23 mouse cellular contexts compared by ENCODE assay signal in the genomic region with DNA sequence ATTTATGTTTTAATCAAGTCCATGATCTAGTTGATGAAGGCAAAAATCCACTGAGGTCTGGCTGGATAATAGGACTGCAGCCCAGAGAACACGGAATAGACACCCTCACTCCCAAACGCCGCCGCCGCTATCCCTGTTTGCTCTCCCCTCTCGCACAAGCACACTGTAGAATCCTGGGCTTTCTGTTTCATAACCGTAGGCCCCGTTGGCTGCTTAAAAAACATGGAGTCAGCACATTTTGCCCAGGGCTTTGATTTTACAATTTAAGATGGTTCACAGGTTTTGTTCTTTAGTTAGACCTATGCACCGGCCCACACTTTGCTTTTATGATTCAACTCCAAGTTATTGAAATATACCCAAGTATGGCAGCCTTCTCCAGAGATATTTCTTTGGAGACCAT.
A peak's percentile ranks its signal among the peaks of the same experiment; 100 is the strongest.
DNase-seq lines count a peak whose midpoint lies in the region; ATAC-seq lines count a peak whose summit lies in the region.
"Had no signal": no experiment of that assay in that cellular context is flagged by ENCODE, and none has a peak within 500 bp of the region (broad histone marks: within the 10 kb centered on the region; RNA-seq: fewer than 3 reads in every experiment).

No protein-coding gene starts in this region.

- no peak for ATAC-seq in midbrain, embryonic 15.5 days (replicated peaks)
- ATAC-seq in neural tube, embryonic 13.5 days (ENCODE audit: low read depth) = no peak
- no peak for ATAC-seq in kidney, embryonic 14.5 days (ENCODE audit: low FRiP score, low TSS enrichment)
- ATAC-seq: forebrain, embryonic 16.5 days; inflammation-experienced regulatory T-cells, adult 6 months; intestine, postnatal 0 days had no signal

- H3K36me3 ChIP-seq in midbrain, embryonic 10.5 days = no peaks in the 10 kb centered on the region
- no peaks in the 10 kb centered on the region for H3K36me3 ChIP-seq in midbrain, embryonic 15.5 days (replicated peaks)
- no peaks in the 10 kb centered on the region for H3K36me3 ChIP-seq in neural tube, embryonic 13.5 days
- no peaks in the 10 kb centered on the region for H3K36me3 ChIP-seq in kidney, embryonic 14.5 days (ENCODE audit: control insufficient read depth, insufficient read depth, low read length)
- H3K36me3 ChIP-seq: embryonic facial prominence, embryonic 13.5 days; G1E; heart, embryonic 15.5 days; hindbrain, embryonic 13.5 days had no signal

- no peak overlapping the region for H3K4me3 ChIP-seq in midbrain, embryonic 10.5 days
- H3K4me3 ChIP-seq in midbrain, embryonic 15.5 days = no peak overlapping the region
- no peak overlapping the region for H3K4me3 ChIP-seq in neural tube, embryonic 13.5 days
- no peak overlapping the region for H3K4me3 ChIP-seq in kidney, embryonic 14.5 days (ENCODE audit: low read length)
- H3K4me3 ChIP-seq: embryonic facial prominence, embryonic 13.5 days; heart, adult 2 months; heart, embryonic 15.5 days; hindbrain, embryonic 13.5 days had no signal

- peaks cover 15% of the 10 kb centered on the region for H3K27me3 ChIP-seq in midbrain, embryonic 10.5 days (ENCODE audit: low read depth, poor library complexity, severe bottlenecking)
- H3K27me3 ChIP-seq in midbrain, embryonic 15.5 days (replicated peaks) = no peaks in the 10 kb centered on the region
- no peaks in the 10 kb centered on the region for H3K27me3 ChIP-seq in neural tube, embryonic 13.5 days
- no peaks in the 10 kb centered on the region for H3K27me3 ChIP-seq in kidney, embryonic 14.5 days (ENCODE audit: control insufficient read depth, insufficient read depth, low read length)
- H3K27me3 ChIP-seq: embryonic facial prominence, embryonic 13.5 days; heart, embryonic 15.5 days; hindbrain, embryonic 13.5 days had no signal

- no peak overlapping the region for H3K9ac ChIP-seq in midbrain, embryonic 15.5 days
- H3K9ac ChIP-seq in neural tube, embryonic 13.5 days = no peak overlapping the region
- H3K9ac ChIP-seq in kidney, embryonic 14.5 days (ENCODE audit: low read depth, low read length) = no peak overlapping the region
- H3K9ac ChIP-seq: embryonic facial prominence, embryonic 13.5 days; heart, embryonic 15.5 days; hindbrain, embryonic 13.5 days had no signal

- H3K4me2 ChIP-seq in midbrain, embryonic 15.5 days = no peak overlapping the region
- no peak overlapping the region for H3K4me2 ChIP-seq in neural tube, embryonic 13.5 days
- H3K4me2 ChIP-seq in kidney, embryonic 14.5 days (replicated peaks; ENCODE audit: low read depth, low read length) = no peak overlapping the region
- H3K4me2 ChIP-seq: embryonic facial prominence, embryonic 13.5 days; heart, embryonic 11.5 days; heart, embryonic 15.5 days; hindbrain, embryonic 13.5 days had no signal

- H3K4me1 ChIP-seq in midbrain, embryonic 10.5 days = peaks cover 64% of the 10 kb centered on the region
- peaks cover 34% of the 10 kb centered on the region for H3K4me1 ChIP-seq in midbrain, embryonic 15.5 days
- H3K4me1 ChIP-seq in neural tube, embryonic 13.5 days (replicated peaks) = peaks cover 43% of the 10 kb centered on the region
- no peaks in the 10 kb centered on the region for H3K4me1 ChIP-seq in kidney, embryonic 14.5 days (ENCODE audit: control insufficient read depth, insufficient read depth, low read length)

- peak; percentile 56 for DNase-seq in heart, adult 11 months
- DNase-seq in heart, postnatal 4 days = no peak
- DNase-seq in midbrain, embryonic 10.5 days (ENCODE audit: low spot score) = no peak
- no peak for DNase-seq in neural tube, embryonic 10.5 days (ENCODE audit: extremely low spot score, low spot score)
- DNase-seq: adrenal gland, adult 8-10 months; adrenal gland, postnatal 36 days; cerebellum, adult 11 months; cerebellum, adult 8-10 months; cerebellum, postnatal 14 days; gastrocnemius, postnatal 10 days; heart, adult 2 months; heart, postnatal 14 days had no signal

- 79% methylated on average over 9 of the region's 9 CpGs for WGBS in midbrain, embryonic 10.5 days
- WGBS in midbrain, embryonic 15.5 days = 57% methylated on average over 9 of the region's 9 CpGs
- 47% methylated on average over 9 of the region's 9 CpGs for WGBS in neural tube, embryonic 13.5 days
- 92% methylated on average over 9 of the region's 9 CpGs for WGBS in kidney, embryonic 14.5 days

- H3K9me3 ChIP-seq in midbrain, embryonic 10.5 days (replicated peaks) = no peaks in the 10 kb centered on the region
- H3K9me3 ChIP-seq in midbrain, embryonic 15.5 days = no peaks in the 10 kb centered on the region
- H3K9me3 ChIP-seq in neural tube, embryonic 13.5 days = no peaks in the 10 kb centered on the region
- no peaks in the 10 kb centered on the region for H3K9me3 ChIP-seq in kidney, embryonic 14.5 days (ENCODE audit: control insufficient read depth, low read length)
- H3K9me3 ChIP-seq: embryonic facial prominence, embryonic 13.5 days; heart, embryonic 15.5 days; hindbrain, embryonic 13.5 days had no signal

- H3K27ac ChIP-seq in midbrain, embryonic 10.5 days (replicated peaks) = peak overlapping the region; percentile 61
- no peak overlapping the region for H3K27ac ChIP-seq in midbrain, embryonic 15.5 days
- H3K27ac ChIP-seq in neural tube, embryonic 13.5 days (replicated peaks) = peak overlapping the region; percentile 42; the same call in 1 of the 2 replicates
- H3K27ac ChIP-seq in kidney, embryonic 14.5 days (ENCODE audit: low read depth, low read length) = no peak overlapping the region
- H3K27ac ChIP-seq: embryonic facial prominence, embryonic 13.5 days; heart, adult 2 months had no signal

Comparison
In these comparisons a context has a peak if more than half of its experiments do, and no peak if none do; other contexts are left out.
1. H3K27ac ChIP-seq: peak in midbrain, embryonic 10.5 days (single experiment) and neural tube, embryonic 13.5 days (single experiment); none in midbrain, embryonic 15.5 days (single experiment) and kidney, embryonic 14.5 days (single experiment).